Mouse (Mus musculus): ENCODE results near the gene Rps15. TPM values are rescaled to one million over a fixed set of nuclear protein-coding genes. Genes with fewer than 3 reads are reported as not detected.

Rps15 gene
- polyA plus RNA-seq, 1 experiment, result 1,616 TPM

DNA sequence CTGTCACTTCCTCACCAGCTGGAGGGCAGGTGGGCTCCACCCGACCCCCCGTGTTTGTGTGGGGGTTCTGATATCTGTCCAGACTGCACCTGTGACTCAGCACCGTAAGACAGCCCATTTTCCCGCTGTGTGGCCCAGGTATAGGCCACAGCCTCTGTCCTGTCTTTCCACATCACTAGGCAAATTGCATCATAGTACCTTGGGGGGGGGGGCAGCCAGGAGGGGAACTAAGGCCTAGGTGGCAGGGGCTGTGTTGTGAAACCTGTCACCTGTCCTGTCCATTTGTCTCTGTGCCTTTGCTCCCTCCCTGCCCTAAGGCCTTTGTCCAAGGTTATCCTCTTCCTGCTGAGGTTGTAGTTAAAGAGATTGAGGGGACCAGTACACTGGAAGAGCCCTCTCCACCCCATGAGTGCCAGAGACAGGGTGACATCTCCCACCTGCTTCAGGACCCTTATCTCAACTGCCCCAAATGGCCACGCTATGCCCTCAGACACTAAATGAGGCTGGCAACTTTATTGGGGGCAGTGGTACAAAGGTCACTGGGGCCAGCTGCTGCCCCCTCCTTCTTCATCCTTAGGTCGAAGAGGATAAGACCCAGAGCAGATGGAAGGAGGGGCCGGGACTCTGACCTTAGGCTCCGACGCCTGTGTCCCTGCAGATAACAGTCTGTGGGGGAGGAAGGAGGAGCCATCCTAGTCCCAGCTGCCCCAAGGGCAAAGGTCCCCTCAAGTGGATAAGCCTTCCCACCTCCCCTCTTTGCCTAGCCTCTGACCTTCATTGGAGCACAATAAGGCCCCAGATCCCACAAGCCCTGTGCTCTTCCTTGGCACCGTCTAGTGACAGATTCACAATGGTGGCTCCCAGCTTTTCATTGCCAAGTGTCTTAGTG is 39.6 kb downstream of the Rps15 start:
- Histone ChIP-seq H3K27ac (ENCODE audit: insufficient read depth, low read depth, low read length) (no peak overlapping the region), H3K4me3 (ENCODE audit: insufficient read depth, low read length) (no peak overlapping the region), H3K4me1 (ENCODE audit: control insufficient read depth, insufficient read depth, low read length) (peaks cover 5% of the 10 kb centered on the region; the same call in 1 of the 2 replicates)
- TF ChIP-seq CTCF (IDR thresholded peaks at IDR 0.05; ENCODE audit: low read depth, low read length), result no peak
- no peak for TF ChIP-seq POLR2A (IDR thresholded peaks at IDR 0.05; ENCODE audit: borderline replicate concordance, low read depth, low read length)

DNA sequence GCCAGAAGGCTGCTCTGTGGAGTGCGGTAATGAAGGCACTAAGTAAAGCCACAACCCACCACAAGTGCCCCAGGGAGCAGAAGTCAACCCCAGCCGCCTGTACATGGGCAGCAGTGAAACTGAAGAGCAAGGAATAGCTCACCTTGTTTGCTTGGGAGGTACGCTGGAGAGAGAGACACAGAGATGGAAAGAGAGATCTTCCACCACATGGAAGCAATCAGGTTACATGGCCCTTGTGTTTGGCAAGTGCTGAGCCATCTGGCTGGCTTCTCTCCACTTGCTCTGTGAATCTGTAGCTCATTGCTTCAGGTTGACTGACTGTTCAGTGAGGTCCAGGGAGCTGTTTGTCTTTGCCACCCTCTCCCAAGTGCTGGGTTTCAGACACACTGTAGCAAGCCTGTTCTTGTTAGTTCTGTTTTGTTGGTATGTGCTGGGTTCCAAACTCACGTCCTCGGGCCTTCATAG is 40.3 kb downstream of the Rps15 start:
- Histone ChIP-seq H3K4me3 (ENCODE audit: insufficient read depth, low read length) (no peak overlapping the region), H3K4me1 (ENCODE audit: control insufficient read depth, insufficient read depth, low read length) (peaks cover 5% of the 10 kb centered on the region; the same call in 1 of the 2 replicates), H3K27ac (ENCODE audit: insufficient read depth, low read depth, low read length) (no peak overlapping the region)
- no peak for TF ChIP-seq CTCF (IDR thresholded peaks at IDR 0.05; ENCODE audit: low read depth, low read length)
- no peak for TF ChIP-seq POLR2A (IDR thresholded peaks at IDR 0.05; ENCODE audit: borderline replicate concordance, low read depth, low read length)

DNA sequence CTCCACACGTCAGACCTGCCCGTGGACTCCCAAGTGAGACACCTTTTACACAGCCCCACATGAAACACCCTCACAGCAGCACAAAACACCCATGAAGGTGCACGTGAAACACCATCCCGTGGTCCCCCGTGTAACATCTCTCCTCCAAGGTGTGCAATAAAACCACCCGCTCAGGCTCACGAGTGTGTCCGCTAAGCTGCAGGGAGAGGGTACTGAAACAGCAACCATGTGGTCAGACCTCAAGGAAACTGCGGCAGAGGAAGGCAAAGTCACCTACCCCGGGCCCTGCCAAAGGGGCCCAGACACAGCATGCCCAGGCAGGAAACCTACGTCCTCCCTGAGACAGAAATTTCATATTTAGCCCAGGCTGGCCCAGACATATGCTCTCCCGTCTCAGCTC is 44.0 kb downstream of the Rps15 start:
- Histone ChIP-seq H3K4me3 (ENCODE audit: insufficient read depth, low read length) (no peak overlapping the region), H3K4me1 (ENCODE audit: control insufficient read depth, insufficient read depth, low read length) (no peaks in the 10 kb centered on the region)

DNA sequence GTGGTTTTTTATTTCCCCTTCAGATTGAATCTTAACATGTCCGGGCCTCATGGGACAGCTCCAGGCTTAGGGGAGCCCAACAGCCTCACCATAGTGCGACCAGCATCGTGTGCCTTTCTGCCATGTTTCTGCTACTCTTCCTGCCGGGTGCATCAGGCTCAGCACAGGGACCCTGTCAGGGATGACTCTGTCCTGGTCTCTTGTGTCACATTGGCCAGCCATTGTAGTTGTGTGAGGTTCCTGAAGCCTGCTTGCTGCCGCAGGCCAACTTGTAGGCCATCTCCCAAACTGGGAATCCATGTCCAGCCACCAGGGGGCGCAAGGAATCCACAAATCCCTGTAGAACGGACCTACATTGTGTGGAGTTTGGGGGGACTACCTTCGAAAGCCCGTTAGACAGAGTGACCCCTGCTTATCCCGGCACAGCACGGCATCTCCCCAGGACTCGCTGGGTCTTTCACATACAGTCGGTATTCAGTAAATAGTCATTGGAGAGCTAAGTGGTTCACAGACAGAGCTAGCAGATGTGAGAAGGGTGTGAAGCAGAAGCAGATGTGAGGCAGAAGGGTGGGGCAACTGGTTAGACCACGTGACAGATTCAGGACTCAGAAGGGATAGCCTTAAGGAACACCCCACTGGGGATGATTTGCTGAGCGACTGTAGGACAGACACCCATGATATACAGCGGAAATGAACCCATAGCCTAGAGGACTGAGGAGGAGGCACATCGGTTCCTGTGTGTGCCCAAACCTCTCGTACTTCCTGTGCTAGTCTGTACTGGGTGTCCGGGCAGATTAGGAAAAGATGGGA is 47.9 kb downstream of the Rps15 start:
- Histone ChIP-seq H3K27ac (ENCODE audit: insufficient read depth, low read depth, low read length) (no peak overlapping the region), H3K4me3 (ENCODE audit: insufficient read depth, low read length) (no peak overlapping the region), H3K4me1 (ENCODE audit: control insufficient read depth, insufficient read depth, low read length) (peaks cover 3% of the 10 kb centered on the region; the same call in 1 of the 2 replicates)
- TF ChIP-seq POLR2A (IDR thresholded peaks at IDR 0.05; ENCODE audit: borderline replicate concordance, low read depth, low read length), result no peak
- TF ChIP-seq CTCF (IDR thresholded peaks at IDR 0.05; ENCODE audit: low read depth, low read length), result peak; percentile 94

More for the DNA sequence above, 44.0 kb downstream of the Rps15 start:
- no peak overlapping the region for H3K27ac ChIP-seq (ENCODE audit: insufficient read depth, low read depth, low read length)
- TF ChIP-seq POLR2A (IDR thresholded peaks at IDR 0.05; ENCODE audit: borderline replicate concordance, low read depth, low read length) (no peak), CTCF (IDR thresholded peaks at IDR 0.05; ENCODE audit: low read depth, low read length) (no peak)

DNA sequence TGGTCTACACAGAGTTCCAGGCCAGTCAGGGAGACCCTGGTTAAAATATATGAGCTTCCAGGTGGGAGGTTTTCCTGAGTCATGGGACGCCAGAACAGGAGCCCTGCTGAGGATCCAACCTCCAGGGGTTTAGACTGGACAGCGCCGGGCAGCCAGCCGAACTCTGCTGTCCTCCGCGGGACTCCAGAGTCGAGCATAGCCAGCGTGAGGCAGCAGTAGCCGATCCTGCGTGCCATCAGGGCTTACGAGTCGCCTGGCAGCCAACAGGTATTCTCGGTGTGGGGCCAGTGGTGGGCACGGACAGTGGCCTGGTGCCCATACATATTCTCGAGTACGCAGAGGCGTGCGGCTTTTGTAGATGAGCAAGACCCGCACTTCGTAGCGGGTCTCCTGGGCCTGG is 48.8 kb downstream of the Rps15 start:
- Histone ChIP-seq H3K4me3 (ENCODE audit: insufficient read depth, low read length) (no peak overlapping the region), H3K27ac (ENCODE audit: insufficient read depth, low read depth, low read length) (no peak overlapping the region), H3K4me1 (ENCODE audit: control insufficient read depth, insufficient read depth, low read length) (peaks cover 3% of the 10 kb centered on the region; the same call in 1 of the 2 replicates)
- TF ChIP-seq CTCF (IDR thresholded peaks at IDR 0.05; ENCODE audit: low read depth, low read length) (no peak), POLR2A (IDR thresholded peaks at IDR 0.05; ENCODE audit: borderline replicate concordance, low read depth, low read length) (no peak)

DNA sequence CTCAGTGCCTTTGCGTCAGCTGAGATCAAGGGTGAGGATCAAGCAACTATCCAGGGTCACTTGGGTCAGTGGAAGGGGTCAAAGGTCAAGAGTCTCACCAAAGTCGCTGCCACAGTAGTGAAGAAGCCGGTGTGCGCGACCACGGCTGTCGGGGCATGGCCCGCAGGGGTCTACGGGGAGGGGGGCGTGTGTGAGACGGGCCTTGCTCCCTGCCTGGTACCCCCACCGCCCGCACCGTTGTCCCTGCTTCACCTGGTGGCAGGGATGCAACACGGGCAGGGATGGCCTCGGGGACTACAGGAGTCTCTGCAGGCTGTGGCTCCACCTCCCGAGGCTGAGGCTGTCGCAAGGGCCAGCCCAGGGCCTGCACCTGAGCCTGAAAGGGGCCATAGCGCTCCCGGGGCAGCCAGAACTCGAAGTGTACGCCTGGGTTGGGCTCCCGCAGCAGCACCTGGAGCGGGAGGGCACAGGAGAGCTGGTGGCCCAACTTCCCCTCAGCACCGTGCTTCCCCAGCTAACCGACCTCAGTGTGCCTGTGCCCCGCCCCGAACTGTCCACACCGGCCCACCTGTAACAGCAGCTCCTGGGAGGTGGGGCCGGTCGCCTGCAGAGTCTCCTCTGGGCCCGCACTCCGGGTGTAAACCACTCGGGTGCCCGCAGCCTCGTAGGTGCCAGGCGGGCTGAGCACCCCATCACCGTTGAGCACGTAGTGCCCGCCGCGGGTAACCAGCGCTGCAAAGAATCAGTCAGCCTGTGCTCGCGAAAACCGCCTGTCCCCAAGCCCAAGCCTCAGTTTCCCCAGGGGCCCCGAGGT is 49.4 kb downstream of the Rps15 start:
- TF ChIP-seq POLR2A (IDR thresholded peaks at IDR 0.05; ENCODE audit: borderline replicate concordance, low read depth, low read length), result no peak
- no peak for TF ChIP-seq CTCF (IDR thresholded peaks at IDR 0.05; ENCODE audit: low read depth, low read length)
- peaks cover 3% of the 10 kb centered on the region; the same call in 1 of the 2 replicates for H3K4me1 ChIP-seq (ENCODE audit: control insufficient read depth, insufficient read depth, low read length)
- H3K27ac ChIP-seq (ENCODE audit: insufficient read depth, low read depth, low read length), result no peak overlapping the region
- H3K4me3 ChIP-seq (ENCODE audit: insufficient read depth, low read length), result no peak overlapping the region

DNA sequence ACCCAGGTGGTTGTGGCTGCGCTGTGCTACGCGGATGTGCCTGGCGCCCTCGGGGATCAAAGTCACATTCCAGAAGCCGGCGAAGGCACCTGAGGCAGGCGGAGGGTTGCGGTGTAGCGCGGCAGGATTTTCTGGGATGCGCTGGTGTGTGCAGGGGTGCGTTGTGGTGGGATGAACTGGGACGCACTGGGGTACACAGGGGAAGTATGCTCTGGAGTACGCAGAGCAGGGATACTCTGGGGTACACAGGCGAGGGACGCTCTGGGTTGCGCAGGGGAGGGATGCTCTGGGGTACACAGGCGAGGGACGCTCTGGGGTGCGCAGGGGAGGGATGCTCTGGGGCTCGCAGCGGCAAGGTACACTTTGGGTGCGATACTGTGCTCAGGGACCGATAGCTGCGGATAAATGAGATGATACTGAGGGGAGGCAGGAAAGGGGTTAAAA is 50.1 kb downstream of the Rps15 start:
- Histone ChIP-seq H3K4me1 (ENCODE audit: control insufficient read depth, insufficient read depth, low read length) (peaks cover 3% of the 10 kb centered on the region; the same call in 1 of the 2 replicates), H3K4me3 (ENCODE audit: insufficient read depth, low read length) (no peak overlapping the region), H3K27ac (ENCODE audit: insufficient read depth, low read depth, low read length) (no peak overlapping the region)
- TF ChIP-seq CTCF (IDR thresholded peaks at IDR 0.05; ENCODE audit: low read depth, low read length), result no peak
- no peak for TF ChIP-seq POLR2A (IDR thresholded peaks at IDR 0.05; ENCODE audit: borderline replicate concordance, low read depth, low read length)

DNA sequence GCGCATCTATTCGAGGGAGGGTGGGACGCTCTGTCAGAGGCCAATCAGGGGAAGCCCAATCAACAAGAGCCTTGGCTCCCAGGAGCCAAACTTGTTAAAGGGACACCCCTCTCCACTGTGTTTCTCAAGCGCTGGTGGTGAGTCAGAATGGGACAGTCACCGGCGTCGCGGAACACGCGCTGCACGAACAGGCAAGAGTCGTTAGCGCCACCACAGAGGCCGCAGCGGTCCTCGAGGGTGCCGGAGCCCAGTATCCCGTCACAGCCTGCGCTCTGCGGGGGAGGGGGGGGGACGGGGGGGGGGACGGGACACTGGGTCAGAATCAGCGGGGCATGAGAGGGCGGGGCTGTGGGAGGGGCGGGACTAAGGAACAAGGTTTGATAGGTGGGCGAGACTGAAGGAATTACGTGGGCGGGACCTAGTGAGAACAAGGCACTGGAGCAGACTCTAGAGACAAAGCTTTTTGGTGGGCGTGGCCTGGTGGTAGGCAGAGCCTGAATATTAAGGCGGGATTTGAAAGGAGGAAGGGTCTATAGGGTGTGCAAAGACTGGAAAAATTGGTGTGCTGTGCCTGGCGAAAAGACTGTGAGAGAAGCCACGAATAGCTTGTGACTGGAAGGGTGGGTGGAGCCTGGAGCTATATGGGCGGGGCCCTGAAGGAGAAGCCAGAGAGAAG is 50.6 kb downstream of the Rps15 start:
- H3K4me3 ChIP-seq (ENCODE audit: insufficient read depth, low read length), result peak overlapping the region; percentile 15; the same call in 1 of the 2 replicates
- TF ChIP-seq CTCF (IDR thresholded peaks at IDR 0.05; ENCODE audit: low read depth, low read length) (no peak), POLR2A (IDR thresholded peaks at IDR 0.05; ENCODE audit: borderline replicate concordance, low read depth, low read length) (no peak)
- H3K27ac ChIP-seq (ENCODE audit: insufficient read depth, low read depth, low read length), result no peak overlapping the region
- H3K4me1 ChIP-seq (ENCODE audit: control insufficient read depth, insufficient read depth, low read length), result peaks cover 3% of the 10 kb centered on the region; the same call in 1 of the 2 replicates
